Mouse (Mus musculus): ENCODE measurements at regions not wholly inside any gene's neighbourhood (a gene's known extent, or its start where the extent isn't known, plus 50 kb on each side); places are given as distances from the start of the nearest gene placed in this dataset.

- CTCF ChIA-PET = interaction anchor here (0.6 to 0.7 kb wide), 2 partner anchors 21 to 334 kb away, joined by 3 to 5 read pairs; no protein-coding TSS in a partner anchor
Observed at GRCm38 (mm10) chr9:115478946-115479345, 168.7 kb upstream of the Stt3b start.

GRCm38 (mm10) chr9:115481176-115481575 is 171.0 kb upstream of the Stt3b start:
- CTCF ChIA-PET = interaction anchor here (0.7 kb wide), 1 partner anchor 80 kb away, joined by 3 read pairs; no protein-coding TSS in a partner anchor

- CTCF ChIA-PET = interaction anchor here (0.5 kb wide), 1 partner anchor 101 kb away, joined by 3 read pairs; no protein-coding TSS in a partner anchor
Observed at GRCm38 (mm10) chr9:115483024-115483423, 172.8 kb upstream of the Stt3b start.

GRCm38 (mm10) chr9:115483721-115484120 is 173.5 kb upstream of the Stt3b start:
- CTCF ChIA-PET = no interaction called here

GRCm38 (mm10) chr9:115484408-115484807 is 174.2 kb upstream of the Stt3b start:
- CTCF ChIA-PET = no interaction called here

GRCm38 (mm10) chr9:115485219-115485618 is 175.0 kb upstream of the Stt3b start:
- CTCF ChIA-PET = no interaction called here

- CTCF ChIA-PET = no interaction called here
Observed at GRCm38 (mm10) chr9:115487175-115487760, 177.0 kb upstream of the Stt3b start.

GRCm38 (mm10) chr9:115488913-115489809 is 178.9 kb upstream of the Stt3b start:
- CTCF ChIA-PET = interaction anchor here (0.6 to 1.5 kb wide), 2 partner anchors 33 to 94 kb away, joined by 3 to 4 read pairs; no protein-coding TSS in a partner anchor

GRCm38 (mm10) chr9:115492431-115493171 is 182.4 kb upstream of the Stt3b start:
- CTCF ChIA-PET = interaction anchor here (1.0 kb wide), 1 partner anchor 38 kb away, joined by 4 read pairs; no protein-coding TSS in a partner anchor

GRCm38 (mm10) chr9:115493765-115494164 is 183.5 kb upstream of the Stt3b start:
- CTCF ChIA-PET = no interaction called here

GRCm38 (mm10) chr9:115499536-115499935 is 189.3 kb upstream of the Stt3b start:
- CTCF ChIA-PET = interaction anchor here (0.6 to 0.9 kb wide), 3 partner anchors 21 to 107 kb away, joined by 3 to 5 read pairs (median 5); no protein-coding TSS in a partner anchor

- CTCF ChIA-PET = no interaction called here
Observed at GRCm38 (mm10) chr9:115504789-115505188, 194.6 kb upstream of the Stt3b start.

- CTCF ChIA-PET = no interaction called here
Observed at GRCm38 (mm10) chr9:115507131-115507689, 197.0 kb upstream of the Stt3b start.

GRCm38 (mm10) chr9:115512835-115513629 is 202.8 kb upstream of the Stt3b start:
- CTCF ChIA-PET = no interaction called here

GRCm38 (mm10) chr9:115517903-115518302 is 207.7 kb upstream of the Stt3b start:
- CTCF ChIA-PET = no interaction called here

GRCm38 (mm10) chr9:115524161-115524560 is 213.9 kb upstream of the Stt3b start:
- CTCF ChIA-PET = no interaction called here

- CTCF ChIA-PET = no interaction called here
Observed at GRCm38 (mm10) chr9:115524591-115524990, 214.4 kb upstream of the Stt3b start.

- CTCF ChIA-PET = no interaction called here
Observed at GRCm38 (mm10) chr9:115526322-115526721, 216.1 kb upstream of the Stt3b start.

- CTCF ChIA-PET = no interaction called here
Observed at GRCm38 (mm10) chr9:115526981-115527380, 216.8 kb upstream of the Stt3b start.

GRCm38 (mm10) chr9:115534198-115534597 is 224.0 kb upstream of the Stt3b start:
- CTCF ChIA-PET = no interaction called here

- CTCF ChIA-PET = no interaction called here
Observed at GRCm38 (mm10) chr9:115543665-115544064, 233.4 kb upstream of the Stt3b start.

All from spleen, embryonic (tissue).